Mouse (Mus musculus) heart, postnatal 0 days (tissue): ENCODE results near the gene Cask.

ENCODE experiments used
- CTCF ChIP-seq: IDR thresholded peaks from 2 replicates; pipeline ENCODE4 v1.5.1; 2016; ENCODE audit warnings: antibody characterized with exemption, control low read depth, low read depth
- EP300 ChIP-seq: IDR thresholded peaks from 2 replicates; pipeline ENCODE4 v1.6.1; 2016; ENCODE audit warnings: antibody characterized with exemption, low read depth

DNA sequence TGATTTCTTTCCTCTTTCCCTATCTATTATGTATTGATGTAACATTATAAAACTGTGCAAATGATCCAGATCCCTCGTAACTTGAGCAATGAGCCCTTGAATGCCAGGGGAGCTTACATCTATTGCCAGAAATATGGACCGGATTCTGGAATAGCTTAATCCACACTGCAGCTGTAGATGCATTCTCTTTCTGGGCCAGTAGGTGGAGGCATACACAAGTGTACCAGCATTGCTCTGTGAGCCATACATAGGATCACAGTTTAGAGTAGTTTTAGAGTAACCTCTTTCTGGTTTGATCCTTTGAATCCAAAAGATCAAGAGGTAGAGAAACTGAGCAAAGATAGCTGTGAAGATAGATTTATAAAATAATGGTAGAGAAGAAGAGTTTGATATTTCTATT lies 141.0 kb downstream of the Cask start:
- TF ChIP-seq CTCF: peak; percentile 85
- TF ChIP-seq EP300: no peak
